Mouse (Mus musculus) intestine, embryonic 14.5 days (tissue): ENCODE results near the gene Hoxa7. TPM values are rescaled to one million over a fixed set of nuclear protein-coding genes. Genes with fewer than 3 reads are reported as not detected.

Experiments used
- ATAC-seq: fragments of 200-750 bp; cut with Nextera tagmentation; replicated peaks from 2 replicates; pipeline ENCODE4 v1.8.0; 2017; ENCODE audit warnings: low read depth, moderate number of reproducible peaks, moderate TSS enrichment, moderate library complexity; ENCODE audit not compliant: low FRiP score, low TSS enrichment
- DNase-seq: peaks from one replicate; pipeline ENCODE4 v3.0.0-alpha.2; 2018; ENCODE audit warnings: low spot score
- H3K27ac ChIP-seq: fragments of 300-500 bp; sonication (generic); 2 replicates; pipeline ENCODE4 v1.5.1; 2014; ENCODE audit warnings: low read depth, mild to moderate bottlenecking, control low read depth
- H3K27me3 ChIP-seq: fragments of 300-500 bp; sonication (generic); replicated peaks from 2 replicates; pipeline ENCODE4 v1.6.1; 2014; ENCODE audit warnings: low read length, control low read depth; ENCODE audit not compliant: control insufficient read depth, insufficient read depth
- H3K36me3 ChIP-seq: fragments of 300-500 bp; sonication (generic); 2 replicates; pipeline ENCODE4 v1.6.1; 2014; ENCODE audit warnings: low read length, control low read depth; ENCODE audit not compliant: control insufficient read depth, insufficient read depth
- H3K4me1 ChIP-seq: fragments of 300-500 bp; sonication (generic); replicated peaks from 2 replicates; pipeline ENCODE4 v1.6.1; 2014; ENCODE audit warnings: low read length, control low read depth, mixed read lengths; ENCODE audit not compliant: control insufficient read depth, insufficient read depth
- H3K4me2 ChIP-seq: fragments of 300-500 bp; sonication (generic); 2 replicates; pipeline ENCODE4 v1.6.1; 2014; ENCODE audit warnings: low read length
- H3K4me3 ChIP-seq: fragments of 300-500 bp; sonication (generic); 2 replicates; pipeline ENCODE4 v1.5.1; 2014; ENCODE audit warnings: low read depth, low read length, control low read depth, mixed read lengths
- H3K9ac ChIP-seq: fragments of 300-500 bp; sonication (generic); 2 replicates; pipeline ENCODE4 v1.6.1; 2014; ENCODE audit warnings: mild to moderate bottlenecking, low read length
- H3K9me3 ChIP-seq: fragments of 300-500 bp; sonication (generic); 2 replicates; pipeline ENCODE4 v1.6.1; 2016; ENCODE audit warnings: low read length, control low read depth; ENCODE audit not compliant: control insufficient read depth
- WGBS: fragments of 180-500 bp; shearing (Covaris S2); extraction: QIAGEN DNeasy Blood & Tissue Kit; methylation state at CpG from one replicate; pipeline ENCODE4 v1.1.7; 2014; 5-methylcytosine and 5-hydroxymethylcytosine counted together
- polyA plus RNA-seq: library from polyadenylated mRNA; unstranded; fragments of >200 nt; fragmentation: Nextera tagmentation; extraction: Ambion mirVana; gene quantifications from 2 replicates; pipeline ENCODE4 v1.2.1, GENCODE M21; 2014

Gene Hoxa7
- polyA plus RNA-seq, 1 experiment from 2014 or later, result 9.2 TPM

DNA sequence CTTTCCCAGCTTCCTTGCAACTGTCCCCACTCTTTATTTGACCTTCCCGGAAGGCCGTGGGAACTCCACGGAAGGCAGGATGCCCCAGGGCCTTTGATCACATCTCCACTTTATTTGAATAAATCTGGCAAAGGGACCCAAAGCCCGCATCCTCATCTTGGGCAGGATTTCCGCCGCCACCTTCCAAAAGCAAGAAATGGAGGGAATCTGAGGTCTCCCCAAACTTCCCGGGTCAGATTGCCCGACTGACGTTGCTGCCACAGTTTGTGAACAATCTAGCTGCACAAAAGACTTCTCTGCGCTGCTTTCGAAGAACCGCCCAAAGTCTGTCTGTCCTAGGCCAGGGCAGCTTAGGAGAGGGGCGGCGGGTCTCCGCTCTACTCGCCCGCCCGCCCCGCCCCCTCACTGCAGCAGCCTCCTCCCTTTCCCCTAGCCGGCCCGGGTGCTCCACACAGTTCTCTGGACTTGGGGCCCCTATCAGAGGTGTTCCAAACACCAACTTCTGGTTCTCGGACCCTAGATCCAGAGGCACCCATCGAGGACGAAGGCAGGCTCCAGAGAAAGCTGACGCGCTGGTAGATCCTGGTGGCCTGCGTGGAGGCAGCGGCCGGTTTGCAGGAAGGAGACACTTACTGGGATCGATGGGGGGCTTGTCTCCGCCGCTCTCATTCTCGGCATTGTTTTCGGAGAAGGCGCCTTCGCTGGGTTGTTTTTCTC, 3.4 kb upstream of the Hoxa7 start:
- 2% methylated on average over 36 of the region's 36 CpGs for WGBS
- peak; percentile 79 for DNase-seq
- H3K9ac ChIP-seq, result peak overlapping the region; percentile 57

DNA sequence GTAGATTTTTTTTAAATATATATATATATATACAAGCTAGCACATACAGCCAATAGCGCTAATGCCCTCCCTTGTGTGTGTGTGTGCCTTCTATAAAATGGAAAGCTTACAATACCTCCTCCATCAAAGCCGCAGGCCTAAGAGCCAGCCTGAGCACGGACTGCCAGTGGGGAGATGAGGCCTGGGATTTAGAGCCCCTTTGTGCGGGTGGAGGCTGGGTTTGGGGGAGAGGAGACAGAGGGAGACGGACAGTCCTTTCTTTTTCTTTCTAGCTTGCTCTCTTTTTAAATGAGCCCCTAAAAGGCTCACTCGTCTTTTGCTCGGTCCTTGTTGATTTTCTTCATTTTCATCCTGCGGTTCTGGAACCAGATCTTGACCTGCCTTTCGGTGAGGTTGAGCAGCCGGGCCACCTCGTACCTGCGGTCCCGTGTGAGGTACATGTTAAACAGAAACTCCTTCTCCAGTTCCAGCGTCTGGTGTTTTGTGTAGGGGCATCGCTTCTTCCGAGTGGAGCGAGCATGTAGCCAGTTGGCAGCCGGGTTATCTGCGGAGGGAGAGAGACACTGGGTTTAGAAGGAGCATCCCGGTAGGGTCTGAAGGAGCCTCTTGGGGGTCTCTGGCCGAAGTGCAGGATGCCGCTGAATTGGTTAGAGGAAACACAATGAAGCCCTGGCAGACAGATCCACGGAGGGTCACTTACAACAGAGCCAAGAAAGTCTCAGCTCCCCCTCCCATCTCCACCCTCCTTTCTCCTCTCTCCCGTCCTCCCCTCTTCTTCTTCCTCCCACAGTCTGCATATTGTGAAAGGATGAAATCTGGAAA, 2.5 kb upstream of the Hoxa7 start:
- ATAC-seq (no peak), DNase-seq (peak; percentile 74)
- H3K27me3 ChIP-seq, result peaks cover 98% of the 10 kb centered on the region
- H3K27ac ChIP-seq, result peak overlapping the region; percentile 40; the same call in 1 of the 2 replicates
- H3K4me3 ChIP-seq, result peak overlapping the region; percentile 59
- H3K4me2 ChIP-seq, result peak overlapping the region; percentile 96
- no peaks in the 10 kb centered on the region for H3K36me3 ChIP-seq
- H3K4me1 ChIP-seq, result peaks cover 8% of the 10 kb centered on the region; the same call in 1 of the 2 replicates
- H3K9ac ChIP-seq, result peak overlapping the region; percentile 57
- WGBS, result 13% methylated on average over 23 of the region's 24 CpGs
- no peaks in the 10 kb centered on the region for H3K9me3 ChIP-seq

More for the DNA sequence above, 3.4 kb upstream of the Hoxa7 start:
- peak overlapping the region; percentile 96 for H3K4me2 ChIP-seq
- no peak for ATAC-seq
- peaks cover 98% of the 10 kb centered on the region for H3K27me3 ChIP-seq
- no peaks in the 10 kb centered on the region for H3K36me3 ChIP-seq
- peaks cover 6% of the 10 kb centered on the region; the same call in 1 of the 2 replicates for H3K4me1 ChIP-seq
- peak overlapping the region; percentile 59 for H3K4me3 ChIP-seq
- H3K9me3 ChIP-seq, result no peaks in the 10 kb centered on the region
- peak overlapping the region; percentile 44 for H3K27ac ChIP-seq

DNA sequence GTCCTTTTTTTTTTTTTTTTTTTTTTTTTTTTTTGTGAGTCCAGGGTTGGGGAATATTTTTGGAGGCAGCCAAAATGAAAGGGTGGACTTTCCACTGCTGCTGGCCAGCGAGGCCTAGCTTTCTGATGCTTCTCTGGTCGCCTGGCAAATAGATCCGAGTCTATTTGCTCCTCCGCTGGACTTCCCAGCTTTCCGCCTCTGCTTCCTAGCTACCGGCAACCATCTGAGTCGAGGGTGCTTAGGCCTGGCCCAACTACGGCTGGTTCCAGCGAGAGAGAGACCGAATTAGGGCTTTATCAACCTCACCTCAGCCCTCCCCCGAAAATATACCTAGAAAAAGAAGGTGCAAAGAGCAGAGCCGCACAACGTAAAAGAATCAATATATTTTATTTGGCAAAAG, 1.1 kb upstream of the Hoxa7 start:
- peaks cover 98% of the 10 kb centered on the region for H3K27me3 ChIP-seq
- H3K36me3 ChIP-seq, result no peaks in the 10 kb centered on the region
- no peak for DNase-seq
- H3K4me1 ChIP-seq, result peaks cover 10% of the 10 kb centered on the region; the same call in 1 of the 2 replicates
- ATAC-seq, result no peak
- peak overlapping the region; percentile 59 for H3K4me3 ChIP-seq
- H3K9ac ChIP-seq, result peak overlapping the region; percentile 57; the same call in 1 of the 2 replicates
- peak overlapping the region; percentile 84; the same call in 1 of the 2 replicates for H3K27ac ChIP-seq
- no peaks in the 10 kb centered on the region for H3K9me3 ChIP-seq
- 32% methylated on average over 13 of the region's 13 CpGs for WGBS
- peak overlapping the region; percentile 96 for H3K4me2 ChIP-seq

DNA sequence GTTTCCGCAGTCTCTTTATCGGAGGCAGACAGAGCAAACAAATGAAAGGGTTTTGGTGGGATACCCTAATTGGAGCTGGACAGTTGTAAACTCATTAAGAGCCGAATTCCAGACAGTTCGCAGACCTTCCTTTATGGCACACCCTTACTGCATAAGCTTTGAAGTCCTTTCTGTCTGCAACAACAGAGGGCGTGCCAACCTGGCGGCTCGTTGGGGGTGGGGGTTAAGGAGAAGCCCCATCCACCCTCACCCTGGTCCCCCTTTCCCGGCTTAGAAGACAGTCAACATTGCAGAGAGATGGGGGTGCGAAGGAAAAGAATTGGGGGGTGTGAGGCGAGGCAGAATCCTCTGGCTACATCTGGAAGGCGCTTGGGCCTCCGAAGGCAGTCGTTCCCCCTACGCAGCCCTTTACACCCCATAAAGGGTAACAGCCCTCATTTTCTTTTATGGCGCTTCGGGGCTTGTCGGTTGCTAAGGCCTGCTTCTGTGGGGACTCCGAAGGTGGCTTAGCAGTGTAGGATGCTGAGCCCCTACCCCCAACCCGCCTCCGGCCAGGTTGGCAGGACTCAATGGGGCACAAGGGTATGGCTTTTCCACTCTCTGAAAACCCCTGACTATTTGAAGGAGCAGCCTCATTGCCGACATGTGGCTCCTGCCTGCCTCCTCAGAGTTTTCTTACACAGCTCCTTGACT, 485 bp upstream of the Hoxa7 start:
- peak overlapping the region; percentile 36; the same call in 1 of the 2 replicates for H3K9ac ChIP-seq
- H3K4me1 ChIP-seq, result peaks cover 15% of the 10 kb centered on the region; the same call in 1 of the 2 replicates
- peaks cover 96% of the 10 kb centered on the region for H3K27me3 ChIP-seq
- H3K36me3 ChIP-seq, result no peaks in the 10 kb centered on the region
- 0 out of 2 replicates have a peak, but pooled peaks have one; percentile 10 for ATAC-seq
- H3K4me2 ChIP-seq, result peak overlapping the region; percentile 96
- 11% methylated on average over 21 of the region's 21 CpGs for WGBS
- H3K27ac ChIP-seq, result peak overlapping the region; percentile 84
- no peak for DNase-seq
- H3K9me3 ChIP-seq, result no peaks in the 10 kb centered on the region
- H3K4me3 ChIP-seq, result peak overlapping the region; percentile 59

DNA sequence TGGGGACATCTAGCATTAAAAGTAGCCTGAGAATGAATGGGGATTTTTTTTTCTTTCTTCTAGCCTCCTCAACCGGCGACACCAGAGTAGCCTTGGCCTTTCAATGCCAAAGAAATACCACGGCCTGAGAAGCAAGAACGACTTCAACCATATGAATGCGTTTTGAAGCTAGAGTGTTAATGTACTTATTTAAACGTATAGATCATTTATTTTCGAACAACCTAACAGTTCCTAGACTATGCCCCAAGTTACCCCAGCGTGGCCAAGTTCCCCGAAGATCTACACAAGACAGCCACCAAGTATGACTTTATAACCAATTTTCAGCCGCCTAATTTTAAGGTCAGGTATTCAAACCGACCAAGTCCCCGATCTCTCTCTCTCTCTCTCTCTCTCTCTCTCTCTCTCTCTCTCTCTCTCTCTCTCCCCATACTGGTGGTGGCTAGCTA, 766 bp downstream of the Hoxa7 start:
- Histone ChIP-seq H3K36me3 (no peaks in the 10 kb centered on the region), H3K4me2 (peak overlapping the region; percentile 96), H3K27me3 (peaks cover 95% of the 10 kb centered on the region), H3K9ac (peak overlapping the region; percentile 64), H3K4me1 (peaks cover 19% of the 10 kb centered on the region; the same call in 1 of the 2 replicates), H3K27ac (peak overlapping the region; percentile 84; the same call in 1 of the 2 replicates), H3K9me3 (no peaks in the 10 kb centered on the region), H3K4me3 (peak overlapping the region; percentile 59)
- WGBS, result 16% methylated on average over 12 of the region's 12 CpGs
- no peak for DNase-seq
- ATAC-seq, result no peak

DNA sequence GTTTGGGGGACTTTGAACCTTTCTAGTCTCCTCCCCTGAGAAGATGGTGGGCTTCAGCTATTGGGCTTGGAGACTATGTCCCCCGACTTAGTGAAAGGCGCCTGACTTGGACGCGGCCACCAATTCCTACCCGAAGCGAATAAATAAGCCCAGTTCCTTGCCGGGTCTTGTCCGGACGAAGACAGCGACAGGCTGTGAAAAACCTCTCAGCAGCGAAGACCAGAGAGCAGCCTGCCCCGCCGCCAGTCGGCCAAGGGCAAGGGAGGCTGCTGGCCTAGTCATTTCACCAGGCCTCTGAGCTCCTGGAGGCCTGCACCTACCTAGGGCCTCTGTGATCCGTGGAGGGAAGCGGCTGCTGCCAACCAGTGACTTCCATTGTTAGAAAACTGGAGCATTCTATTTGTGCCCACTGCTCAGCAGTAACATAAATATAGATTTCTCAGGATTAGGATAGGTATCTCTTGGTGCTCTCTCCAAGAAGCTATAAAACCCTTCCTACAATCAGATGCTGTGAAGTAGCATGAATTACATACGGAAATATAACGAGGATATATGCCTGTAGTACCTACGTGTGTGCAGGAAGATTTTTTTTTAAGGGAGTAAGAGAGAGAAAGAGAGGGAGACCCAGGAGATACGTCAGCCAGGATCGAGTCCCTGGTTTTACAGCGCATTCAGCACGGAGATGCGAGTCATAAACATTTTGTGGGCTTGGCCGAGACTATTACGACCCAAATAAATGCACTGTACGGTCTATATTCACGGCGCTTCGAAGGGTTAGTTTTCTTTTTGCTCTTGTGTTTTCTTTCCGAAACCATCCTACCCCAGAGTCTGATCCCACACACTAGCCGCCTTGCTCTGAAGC, 1.4 kb downstream of the Hoxa7 start:
- DNase-seq (peak; percentile 85), ATAC-seq (no peak)
- H3K4me3 ChIP-seq, result peak overlapping the region; percentile 59
- H3K4me1 ChIP-seq, result peaks cover 23% of the 10 kb centered on the region; the same call in 1 of the 2 replicates
- peaks cover 95% of the 10 kb centered on the region for H3K27me3 ChIP-seq
- no peaks in the 10 kb centered on the region for H3K9me3 ChIP-seq
- H3K9ac ChIP-seq, result peak overlapping the region; percentile 64; the same call in 1 of the 2 replicates
- H3K27ac ChIP-seq, result peak overlapping the region; percentile 84; the same call in 1 of the 2 replicates
- peak overlapping the region; percentile 96 for H3K4me2 ChIP-seq
- no peaks in the 10 kb centered on the region for H3K36me3 ChIP-seq
- WGBS, result 37% methylated on average over 32 of the region's 32 CpGs

DNA sequence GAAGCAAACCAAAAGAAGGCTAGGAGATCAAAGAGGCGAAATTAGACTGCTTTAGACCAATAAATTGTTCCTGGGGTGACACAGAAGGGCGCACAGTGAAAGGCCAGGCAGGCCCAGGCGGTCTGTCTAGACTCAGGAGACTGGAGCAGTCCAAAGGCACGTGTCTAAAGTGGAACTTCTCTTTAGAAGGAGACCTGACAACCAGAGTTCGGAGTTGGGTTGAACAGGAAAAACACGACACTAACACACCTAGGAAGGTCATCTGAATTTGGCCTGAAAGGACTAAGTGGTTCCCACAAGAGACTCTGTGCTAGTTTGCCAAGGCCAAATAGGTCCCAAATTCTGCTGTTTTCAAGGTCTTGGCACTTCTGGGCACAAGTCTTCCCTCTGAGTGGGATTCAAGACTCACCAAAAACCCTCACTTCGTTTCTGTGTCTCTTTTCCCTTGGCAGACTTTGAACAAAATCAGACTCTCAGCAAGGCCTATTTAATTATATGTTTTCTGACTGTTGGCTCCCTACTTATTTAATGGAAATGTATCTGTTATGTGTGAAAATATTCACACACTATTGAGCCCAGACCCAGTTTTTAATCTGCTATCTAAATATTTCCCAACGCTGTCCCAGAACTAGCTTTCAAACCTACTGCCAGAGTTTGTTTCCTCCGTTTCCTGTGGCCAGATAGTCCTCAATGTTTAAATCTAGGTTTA, 2.3 kb downstream of the Hoxa7 start:
- H3K9me3 ChIP-seq, result no peaks in the 10 kb centered on the region
- H3K27me3 ChIP-seq, result peaks cover 95% of the 10 kb centered on the region
- DNase-seq (no peak), ATAC-seq (no peak)
- H3K36me3 ChIP-seq, result no peaks in the 10 kb centered on the region
- no peak overlapping the region for H3K4me3 ChIP-seq
- no peak overlapping the region for H3K9ac ChIP-seq
- no peak overlapping the region for H3K27ac ChIP-seq
- H3K4me1 ChIP-seq, result peaks cover 23% of the 10 kb centered on the region; the same call in 1 of the 2 replicates
- 54% methylated on average over 9 of the region's 9 CpGs for WGBS
- H3K4me2 ChIP-seq, result peak overlapping the region; percentile 96
